Mouse (Mus musculus) B cell, adult 2 months (primary cell): ENCODE measurements around the gene Nrp2.

ENCODE experiments used
- DNase-seq, 2 experiments: peaks; one replicate each; pipeline ENCODE4 v3.0.0; 2022

The Nrp2 gene

DNA sequence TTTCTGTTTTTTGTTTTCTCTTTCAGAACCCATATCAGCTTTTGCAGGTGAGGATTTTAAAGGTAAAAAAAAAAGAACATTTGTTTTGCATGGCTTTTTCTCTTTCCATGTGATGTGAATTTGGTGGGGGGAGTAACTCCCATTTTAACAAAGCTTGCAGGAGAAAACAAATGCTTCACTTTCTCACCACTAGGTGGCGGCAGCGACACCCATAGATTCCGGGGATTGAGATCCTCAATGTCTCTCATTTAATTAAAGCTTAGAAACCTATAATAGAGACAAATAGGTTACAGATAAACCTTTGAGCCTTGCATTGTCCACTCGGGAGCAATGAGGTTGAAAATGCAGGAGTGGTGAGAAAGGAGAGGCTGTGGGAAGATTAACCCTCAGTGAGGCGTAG, 83.2 kb downstream of the Nrp2 start:
- peak; percentile 61 to 67 for DNase-seq

DNA sequence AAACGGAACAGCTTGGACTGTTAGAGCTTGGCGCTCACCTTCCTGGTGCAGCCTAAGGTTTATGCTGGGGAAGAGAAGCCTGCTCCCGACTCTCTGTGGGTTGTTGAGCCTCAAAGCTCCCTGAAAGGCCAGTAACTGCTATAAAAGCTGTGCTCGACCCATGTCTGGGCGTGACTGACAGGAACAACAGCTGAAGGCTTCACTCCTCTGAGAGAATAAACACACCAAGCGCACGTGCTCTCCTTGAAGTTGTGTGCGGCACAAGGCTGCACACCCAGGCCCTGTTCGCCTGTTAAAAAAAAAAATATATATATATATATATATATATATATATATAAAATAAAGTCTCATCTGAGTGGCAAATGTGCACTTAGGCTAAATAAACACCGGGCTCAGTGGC, 84.5 kb downstream of the Nrp2 start:
- no peak for DNase-seq

DNA sequence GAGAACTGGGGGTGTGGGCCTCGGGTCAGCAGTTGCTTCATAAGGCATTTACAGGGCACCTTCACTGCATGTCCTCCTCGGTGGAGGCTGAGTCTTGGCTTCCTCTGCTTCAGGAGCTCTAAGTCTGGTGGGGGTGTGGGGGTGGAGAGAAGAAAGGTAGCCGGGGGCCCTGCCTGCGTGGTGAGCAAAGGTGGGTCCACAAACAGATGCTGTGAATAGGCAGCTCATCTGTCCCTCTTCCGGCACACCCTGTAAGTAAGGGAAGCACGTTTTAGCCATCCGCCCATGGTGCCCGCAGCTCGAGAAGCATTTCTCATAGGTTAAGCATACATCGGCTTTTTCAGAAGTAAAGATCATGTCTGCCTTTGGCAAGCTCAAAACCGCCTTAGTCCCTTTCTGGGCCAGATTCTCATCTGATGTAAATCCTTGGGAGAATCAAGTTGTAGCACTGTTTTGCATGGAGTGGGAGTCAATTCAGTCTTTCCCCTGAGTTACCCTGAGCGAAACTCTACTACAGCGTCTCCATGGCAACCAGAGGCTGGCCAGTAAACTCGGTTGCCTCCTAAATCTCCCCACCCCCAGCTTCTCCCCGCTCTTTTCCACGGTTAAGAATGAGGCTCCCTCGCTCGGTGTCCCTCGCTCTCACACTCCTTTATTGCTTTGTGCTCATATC, 91.3 kb downstream of the Nrp2 start:
- DNase-seq: no peak

DNA sequence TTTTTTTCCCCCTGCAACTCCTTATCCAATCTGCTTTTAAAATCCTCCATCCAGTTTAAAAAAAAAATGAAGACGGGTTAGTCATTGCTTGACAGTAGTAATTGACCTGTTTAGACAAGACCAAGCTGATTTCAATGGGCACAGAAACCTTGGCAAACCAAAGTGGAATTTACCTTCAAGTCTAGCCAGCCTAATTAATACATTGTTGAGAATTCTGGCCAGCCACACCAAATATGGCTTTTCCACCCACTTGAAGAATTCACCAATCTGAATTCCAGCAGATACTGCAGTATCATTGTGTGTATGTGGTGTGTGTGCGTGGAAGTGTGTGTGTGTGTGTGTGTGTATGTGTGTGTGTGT, 91.8 kb downstream of the Nrp2 start:
- DNase-seq: no peak

GRCm38 (mm10) chr1:62795307-62796037, 92.4 kb downstream of the Nrp2 start:
- peak; percentile 41 to 42 for DNase-seq

- DNase-seq: no peak
Observed at GRCm38 (mm10) chr1:62796038-62796647, 93.1 kb downstream of the Nrp2 start.

GRCm38 (mm10) chr1:62799427-62799826, 96.3 kb downstream of the Nrp2 start:
- no peak for DNase-seq

GRCm38 (mm10) chr1:62800351-62800750, 97.3 kb downstream of the Nrp2 start:
- DNase-seq: no peak

GRCm38 (mm10) chr1:62801429-62801828, 98.3 kb downstream of the Nrp2 start:
- no peak for DNase-seq

DNA sequence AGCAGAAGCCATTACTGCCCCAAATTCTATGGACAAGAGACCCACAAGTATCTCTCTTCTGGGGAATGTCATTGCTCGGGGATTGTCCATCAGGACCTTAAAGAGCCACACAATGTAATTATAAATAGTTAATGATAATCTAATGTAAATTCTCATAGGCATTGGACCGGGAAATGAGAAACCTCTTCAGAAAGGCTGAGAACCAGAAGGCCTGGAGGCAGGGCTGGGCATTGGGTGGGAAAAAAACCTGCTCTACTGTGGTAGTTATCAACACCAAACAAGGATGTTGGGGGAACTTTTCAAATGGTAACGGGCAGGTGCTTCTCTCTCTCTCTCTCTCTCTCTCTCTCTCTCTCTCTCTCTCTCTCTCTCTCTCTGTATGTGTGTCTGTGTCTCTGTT, 98.8 kb downstream of the Nrp2 start:
- DNase-seq: no peak

DNA sequence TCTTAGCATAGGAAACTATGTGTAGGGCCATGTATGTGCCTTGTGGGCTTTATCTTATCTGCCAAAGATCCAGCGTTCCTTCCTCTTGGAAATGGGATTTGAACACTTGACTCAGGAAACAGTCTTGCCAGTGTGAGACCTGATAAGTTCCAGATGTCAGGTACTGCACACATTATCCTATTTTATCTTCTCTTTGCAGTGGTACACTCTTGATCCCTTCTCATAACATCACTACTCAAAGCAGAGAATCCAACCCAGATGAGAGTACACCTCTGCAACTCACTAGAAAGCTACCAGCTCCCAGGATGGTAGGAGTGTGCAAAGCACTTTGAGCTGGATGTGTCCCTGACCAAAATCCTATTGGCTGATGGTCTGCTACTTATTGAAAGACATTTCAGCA, 100.5 kb downstream of the Nrp2 start:
- no peak for DNase-seq

DNA sequence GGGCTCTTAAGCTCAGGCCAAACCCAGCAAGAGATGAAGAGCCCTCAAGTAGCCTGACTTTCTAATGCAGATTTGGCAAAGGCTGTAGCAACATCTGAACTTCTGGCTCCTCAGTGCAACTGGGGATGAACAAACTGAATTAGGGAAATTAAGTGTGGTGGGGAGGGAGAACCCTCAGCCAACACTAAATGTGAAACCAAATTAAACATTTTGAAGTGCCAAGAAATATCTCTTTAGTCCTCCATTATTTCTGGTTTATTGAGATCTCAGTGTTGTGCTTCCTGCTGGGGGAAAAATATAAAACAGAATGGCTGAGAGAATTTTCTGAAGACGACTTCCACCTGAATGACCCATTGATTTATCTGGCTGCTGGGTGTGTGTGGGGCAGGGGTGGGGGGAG, 102.9 kb downstream of the Nrp2 start:
- DNase-seq: no peak

- DNase-seq: no peak
Observed at GRCm38 (mm10) chr1:62808395-62808794, 105.3 kb downstream of the Nrp2 start.

DNA sequence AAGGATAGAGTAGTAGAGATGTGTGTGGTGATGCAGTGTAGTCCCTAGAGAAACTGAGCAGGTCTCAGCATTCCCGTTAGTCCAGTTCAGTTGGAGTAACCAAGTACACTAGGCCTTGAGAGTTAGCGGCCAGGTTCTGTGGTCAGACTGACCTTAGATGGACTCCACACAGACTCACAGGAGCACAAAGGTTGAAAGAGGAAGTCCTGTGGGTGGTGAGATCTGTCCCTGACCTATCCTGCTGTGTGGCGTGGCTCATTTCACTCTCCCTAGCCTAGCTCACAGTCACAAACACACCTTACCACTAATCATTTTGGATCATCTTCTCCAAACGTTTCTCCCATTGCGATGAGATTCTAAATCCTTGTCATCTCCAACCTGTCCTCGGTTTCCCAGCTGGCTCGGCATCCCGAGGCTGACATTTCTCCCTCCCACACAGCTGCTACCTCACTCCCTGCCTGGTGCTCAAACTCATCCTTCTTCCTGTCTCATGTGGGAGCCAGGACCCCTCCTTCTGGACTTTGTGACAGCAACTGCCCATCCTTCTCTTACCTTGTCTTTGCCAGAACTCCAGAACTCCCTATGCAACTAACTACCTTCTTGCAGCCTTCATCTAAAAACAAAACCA, 106.6 kb downstream of the Nrp2 start:
- no peak for DNase-seq

DNA sequence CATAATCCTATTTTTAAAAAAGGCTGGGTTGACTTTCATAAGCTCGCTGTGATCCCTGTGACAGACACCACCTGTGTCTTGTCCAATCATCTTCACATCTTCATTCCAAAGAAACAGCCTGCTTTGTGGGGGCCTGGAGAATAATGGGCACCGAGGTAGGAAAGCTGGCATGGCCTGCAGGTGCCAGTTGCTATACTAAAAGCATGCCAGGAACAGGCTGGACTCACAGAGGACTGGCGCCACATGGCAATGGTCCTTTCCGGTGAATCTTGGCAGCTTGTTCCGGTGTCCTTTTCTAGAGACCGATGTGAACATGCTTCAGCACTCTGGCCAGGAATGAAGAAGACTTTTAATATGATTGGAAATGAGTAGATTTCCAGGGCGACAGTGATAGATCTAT, 108.1 kb downstream of the Nrp2 start:
- no peak for DNase-seq

GRCm38 (mm10) chr1:62812701-62813684, 109.9 kb downstream of the Nrp2 start:
- DNase-seq: no peak

- no peak for DNase-seq
Observed at GRCm38 (mm10) chr1:62813938-62814337, 110.9 kb downstream of the Nrp2 start.

- no peak for DNase-seq
Observed at GRCm38 (mm10) chr1:62817566-62817965, 114.5 kb downstream of the Nrp2 start.

- peak; percentile 32 to 36 for DNase-seq
Observed at GRCm38 (mm10) chr1:62820170-62820569, 117.1 kb downstream of the Nrp2 start.

DNA sequence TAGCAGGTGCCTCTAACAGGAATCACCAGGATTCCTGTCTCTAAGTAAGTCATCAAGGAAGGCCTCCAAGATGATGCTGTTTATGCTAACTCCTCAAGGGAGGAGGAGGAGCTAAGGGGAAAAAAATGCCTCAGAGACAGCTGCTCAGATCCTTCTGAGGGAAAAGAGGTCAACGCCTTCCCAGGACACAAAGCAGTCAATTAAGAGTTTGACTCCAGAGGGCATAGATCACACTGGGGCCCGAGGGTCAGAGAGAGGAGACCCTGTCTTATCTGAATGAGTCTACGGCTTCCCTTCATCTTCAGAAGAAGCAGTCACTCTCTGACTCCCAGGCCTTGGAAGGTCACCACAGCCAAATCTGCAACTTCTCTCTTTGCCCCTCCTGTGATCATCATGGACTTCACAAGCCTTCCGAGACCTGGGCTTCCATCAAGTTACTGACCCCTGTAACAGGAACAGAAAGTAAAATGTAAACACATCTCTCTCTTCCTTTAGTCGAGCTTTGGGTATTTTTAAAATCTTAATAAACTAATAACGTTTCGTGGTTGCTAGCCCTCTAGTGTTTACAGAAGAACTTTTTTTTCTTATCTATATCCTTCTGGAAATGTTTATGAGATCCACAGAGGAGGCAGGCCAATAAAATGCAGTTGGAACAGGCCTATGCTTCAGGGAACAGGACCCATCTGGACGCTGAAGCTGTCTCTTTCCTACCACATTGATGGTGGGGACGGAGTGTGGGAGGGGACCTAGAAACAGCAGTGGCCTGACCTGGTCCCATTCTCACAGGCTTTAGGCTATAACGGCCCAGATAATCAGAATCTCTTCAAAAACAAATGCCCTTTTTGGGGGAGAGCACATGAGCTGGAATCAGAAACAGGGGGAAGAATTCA, 118.7 kb downstream of the Nrp2 start:
- no peak for DNase-seq

GRCm38 (mm10) chr1:62823549-62824195, 120.6 kb downstream of the Nrp2 start:
- DNase-seq: no peak
